Mouse (Mus musculus) myocyte (in vitro differentiated cells): ENCODE data around the gene Arl10.

ENCODE experiments used
- CEBPB ChIP-seq: IDR thresholded peaks from 2 replicates; pipeline ENCODE4 v1.6.1; 2011; ENCODE audit warnings: mild to moderate bottlenecking, moderate library complexity; ENCODE audit not compliant: poor library complexity, insufficient read depth, severe bottlenecking
- MAX ChIP-seq: IDR thresholded peaks from one replicate; pipeline ENCODE4 v1.6.1; 2011; ENCODE audit warnings: low read depth, mild to moderate bottlenecking, control low read depth
- MYOG ChIP-seq, 3 experiments: IDR thresholded peaks; one replicate each; pipeline ENCODE4 v1.6.1; 2011; ENCODE audit warnings: control low read depth in 2 of 3, low read depth in 2 of 3, mild to moderate bottlenecking in 2 of 3; ENCODE audit not compliant: insufficient read length in 2 of 3, control insufficient read depth in 1 of 3, insufficient read depth in 1 of 3
- POLR2A ChIP-seq: IDR thresholded peaks from one replicate; pipeline ENCODE4 v1.6.1; 2011; ENCODE audit warnings: low read depth, mild to moderate bottlenecking, control low read depth, moderate library complexity; ENCODE audit not compliant: insufficient read length
- POLR2AphosphoS2 ChIP-seq: IDR thresholded peaks from one replicate; pipeline ENCODE4 v1.6.1; 2011; ENCODE audit warnings: low read depth, control low read depth; ENCODE audit not compliant: insufficient read length
- TCF3 ChIP-seq: IDR thresholded peaks from one replicate; pipeline ENCODE4 v1.6.1; 2011; ENCODE audit warnings: low read depth, control low read depth; ENCODE audit not compliant: insufficient read length
- USF1 ChIP-seq: IDR thresholded peaks from one replicate; pipeline ENCODE4 v1.6.1; 2011; ENCODE audit warnings: low read depth, mild to moderate bottlenecking, control low read depth, moderate library complexity

DNA sequence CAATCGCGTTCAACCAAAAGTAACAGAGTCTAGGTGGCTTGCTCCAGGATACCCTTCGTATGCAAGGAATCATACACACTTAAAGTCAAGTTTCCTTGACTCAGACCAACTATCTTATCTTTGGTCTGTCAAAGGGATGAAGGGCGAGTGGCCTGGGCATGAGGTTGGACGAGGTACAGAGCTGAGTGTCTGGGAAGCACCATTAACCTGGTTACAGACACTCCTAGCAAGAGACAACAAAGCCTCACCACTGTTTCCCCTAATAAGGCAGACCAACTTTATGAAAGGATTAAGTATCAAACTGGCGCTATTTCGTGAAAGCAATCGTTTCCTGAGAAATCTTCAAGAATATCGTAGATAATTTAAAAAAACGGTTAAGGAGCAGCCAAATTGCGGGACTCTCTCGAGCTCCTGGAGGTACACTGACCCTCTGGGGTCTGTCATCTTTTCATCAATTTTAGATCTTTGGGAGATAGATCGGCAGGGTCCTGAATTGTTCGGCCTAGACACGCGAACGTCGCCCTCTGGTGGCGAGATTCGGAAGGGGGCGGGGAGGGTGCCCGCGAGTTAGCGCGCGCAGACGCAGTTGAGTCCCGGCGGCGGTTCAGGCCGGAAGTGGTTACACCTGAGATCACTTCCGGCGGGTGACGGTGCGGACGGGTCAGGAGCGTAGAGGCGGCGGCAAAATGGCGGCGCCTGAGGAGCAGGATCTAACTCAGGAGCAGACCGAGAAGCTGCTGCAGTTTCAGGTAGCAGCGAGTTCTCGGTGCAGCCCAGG, 46.5 kb downstream of the Arl10 start, which contains the start of gene Faf2:
- TF ChIP-seq MYOG (IDR thresholded peaks at IDR 0.05; ENCODE audit: control insufficient read depth in 1 of 3, insufficient read depth in 1 of 3, insufficient read length in 2 of 3, low read depth in 2 of 3), result peak in 1 of 3 experiments; percentile 4
- peak; percentile 84 for TF ChIP-seq POLR2A
- peak; percentile 86 for TF ChIP-seq POLR2AphosphoS2
- TF ChIP-seq USF1, result no peak
- no peak for TF ChIP-seq CEBPB
- no peak for TF ChIP-seq TCF3
- no peak for TF ChIP-seq MAX
